In the genomic region with DNA sequence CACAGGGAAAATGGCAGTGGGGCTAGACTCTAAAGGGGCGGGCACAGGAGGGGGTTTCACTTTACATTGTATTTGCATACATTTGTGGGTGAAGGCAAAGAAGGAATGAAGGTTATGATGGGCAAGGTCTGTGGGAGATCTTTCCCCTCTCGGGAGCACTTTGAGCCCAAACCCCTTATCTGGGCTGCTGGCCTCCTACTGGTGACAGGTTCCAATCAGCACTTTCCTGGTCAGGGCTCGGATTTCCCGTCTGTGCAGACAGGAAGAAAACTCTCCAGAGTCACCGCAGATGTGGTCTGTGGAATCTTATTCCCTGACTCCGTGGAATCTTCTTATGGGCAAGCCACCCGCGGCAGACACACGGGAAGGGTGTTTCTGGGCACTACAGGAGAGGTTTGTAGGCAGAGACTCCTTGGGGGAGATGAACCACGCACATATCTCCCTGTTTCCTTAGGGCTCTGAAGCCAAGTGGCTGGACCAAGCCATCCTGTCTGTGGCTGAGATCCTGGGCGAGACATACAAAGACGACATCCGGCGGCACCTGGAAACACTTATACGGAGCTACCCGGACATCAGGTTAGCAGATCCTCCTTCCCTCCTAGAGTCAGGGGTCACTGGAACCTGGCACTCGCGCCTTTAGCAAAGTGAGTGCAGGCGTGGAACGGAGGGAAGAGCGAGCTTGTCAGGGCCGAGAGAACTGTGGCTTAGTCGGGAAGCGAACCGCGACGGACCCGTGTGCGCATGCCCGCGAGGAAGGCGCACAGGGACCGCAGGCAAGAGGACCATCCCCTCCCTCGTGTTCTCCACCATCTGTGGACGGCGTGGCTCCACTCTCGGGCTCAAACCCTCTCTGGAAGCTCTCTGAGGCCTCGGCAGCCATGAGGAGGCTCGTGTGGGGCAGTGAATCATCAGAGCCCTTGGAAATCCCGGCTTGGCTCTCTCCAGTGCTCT, we compare ENCODE assay signal across 8 mouse cellular contexts. TPM values are rescaled to one million over a fixed set of nuclear protein-coding genes. Genes with fewer than 3 reads are reported as not detected.
DNase-seq lines count a peak whose midpoint lies in the region; ATAC-seq and TF ChIP-seq lines count a peak whose summit lies in the region.

No protein-coding gene starts in this region.

- under 1% methylated on average over 38 of the region's 40 CpGs for WGBS in intestine, embryonic 14.5 days
- 3% methylated on average over 39 of the region's 40 CpGs for WGBS in lung, postnatal 0 days

- H3K9ac ChIP-seq in intestine, embryonic 14.5 days (ENCODE audit: low read length) = 0 out of 2 replicates have a peak overlapping the region, but pooled peaks have one; percentile 8
- no peak overlapping the region; the same call in 1 of the 2 replicates for H3K9ac ChIP-seq in lung, postnatal 0 days (replicated peaks; ENCODE audit: low read depth)

- H3K27ac ChIP-seq in layer of hippocampus, adult 2 months = peak overlapping the region; percentile 57; the same call in 1 of the 2 replicates
- no peak overlapping the region; the same call in 1 of the 2 replicates for H3K27ac ChIP-seq in intestine, embryonic 14.5 days (ENCODE audit: low read depth)
- no peak overlapping the region for H3K27ac ChIP-seq in lung, postnatal 0 days (ENCODE audit: low read length)

- no peak for TF ChIP-seq EP300 in lung, postnatal 0 days (IDR thresholded peaks at IDR 0.05)

- no peaks in the 10 kb centered on the region for H3K36me3 ChIP-seq in intestine, embryonic 14.5 days (ENCODE audit: control insufficient read depth, insufficient read depth, low read length)
- H3K36me3 ChIP-seq in lung, postnatal 0 days (ENCODE audit: insufficient read depth, low read length) = no peaks in the 10 kb centered on the region

- DNase-seq in layer of hippocampus, adult 2 months (ENCODE audit: low spot score in 2 of 2) = peak; percentile 29 to 32
- DNase-seq in layer of hippocampus, adult 9-11 months = no peak
- peak; percentile 67 for DNase-seq in adipocyte (ENCODE audit: low spot score)
- DNase-seq in gastrocnemius, postnatal 14 days = peak; percentile 70
- DNase-seq in intestine, embryonic 14.5 days (ENCODE audit: low spot score) = peak; percentile 83
- peak; percentile 72 for DNase-seq in lung, postnatal 0 days (ENCODE audit: low spot score)
- DNase-seq in right cerebral cortex, postnatal 10 days (ENCODE audit: low spot score in 2 of 2) = peak; percentile 58 to 61
- no peak for DNase-seq in frontal cortex, postnatal 25 days (ENCODE audit: low spot score in 2 of 2)

- no peak for ATAC-seq in intestine, embryonic 14.5 days (replicated peaks; ENCODE audit: low FRiP score, low TSS enrichment, low read depth)
- peak; percentile 41 for ATAC-seq in lung, postnatal 0 days

- TF ChIP-seq CTCF in layer of hippocampus, adult 2 months (conservative IDR thresholded peaks at IDR 0.05) = peak; percentile 32; the same call in 1 of the 2 replicates
- TF ChIP-seq CTCF in lung, postnatal 0 days (IDR thresholded peaks at IDR 0.05) = no peak

- intact Hi-C loops in gastrocnemius, postnatal 14 days (cut with DNase I; ENCODE audit: low total_unique reads) = loop anchor here (2.0 kb wide), 1 partner anchor 30 kb away; no protein-coding TSS in a partner anchor

- H3K4me2 ChIP-seq in intestine, embryonic 14.5 days (ENCODE audit: low read length) = peak overlapping the region; percentile 66
- H3K4me2 ChIP-seq in lung, postnatal 0 days (replicated peaks; ENCODE audit: low read depth, low read length) = peak overlapping the region; percentile 55

- peaks cover 25% of the 10 kb centered on the region for H3K4me1 ChIP-seq in intestine, embryonic 14.5 days (replicated peaks; ENCODE audit: control insufficient read depth, insufficient read depth, low read length)
- peaks cover 15% of the 10 kb centered on the region for H3K4me1 ChIP-seq in lung, postnatal 0 days (ENCODE audit: insufficient read depth, low read depth, low read length)

- no peaks in the 10 kb centered on the region for H3K9me3 ChIP-seq in intestine, embryonic 14.5 days (ENCODE audit: control insufficient read depth, low read length)
- no peaks in the 10 kb centered on the region for H3K9me3 ChIP-seq in lung, postnatal 0 days (ENCODE audit: low read length)

- peaks cover 67% of the 10 kb centered on the region for H3K27me3 ChIP-seq in intestine, embryonic 14.5 days (replicated peaks; ENCODE audit: control insufficient read depth, insufficient read depth, low read length)
- peaks cover 23% of the 10 kb centered on the region for H3K27me3 ChIP-seq in lung, postnatal 0 days (replicated peaks; ENCODE audit: insufficient read depth, low read length)

- peak overlapping the region; percentile 47 for H3K4me3 ChIP-seq in layer of hippocampus, adult 2 months
- H3K4me3 ChIP-seq in intestine, embryonic 14.5 days (ENCODE audit: low read depth, low read length) = peak overlapping the region; percentile 36
- peak overlapping the region; percentile 19 for H3K4me3 ChIP-seq in lung, postnatal 0 days (ENCODE audit: low read depth, low read length)

RNA-seq across cellular contexts. Expression of a gene that starts 12.4 kb away (rescaled TPM):
- 1 to 10 TPM; 4.5 to 6.3 TPM for total RNA-seq in layer of hippocampus, adult 2 months (2021)
- 10 to 100 TPM; 12.8 to 23.8 TPM for total RNA-seq in gastrocnemius, postnatal 14 days (2021)
- 8.5 and 10.2 TPM in 2 replicates for polyA plus RNA-seq in intestine, embryonic 14.5 days (2014; fragmentation: Nextera tagmentation; extraction: Ambion mirVana)
- 21.3 and 24.4 TPM in 2 replicates for polyA plus RNA-seq in lung, postnatal 0 days (2015; fragmentation: Nextera tagmentation; extraction: Ambion mirVana)

RNA-seq across cellular contexts. Expression of a gene that starts 13.0 kb away (rescaled TPM):
- under 1 TPM; 0.59 to 0.76 TPM for total RNA-seq in layer of hippocampus, adult 2 months (2021)
- 10 to 100 TPM; 22.7 to 46.6 TPM for total RNA-seq in gastrocnemius, postnatal 14 days (2021)
- 3.2 and 5.0 TPM in 2 replicates for polyA plus RNA-seq in intestine, embryonic 14.5 days (2014; fragmentation: Nextera tagmentation; extraction: Ambion mirVana)
- 17.0 and 26.3 TPM in 2 replicates for polyA plus RNA-seq in lung, postnatal 0 days (2015; fragmentation: Nextera tagmentation; extraction: Ambion mirVana)

RNA-seq across cellular contexts. Expression of a gene that starts 22.6 kb away (rescaled TPM):
- 1 to 10 TPM; 1.2 to 1.4 TPM for total RNA-seq in layer of hippocampus, adult 2 months (2021)
- total RNA-seq in gastrocnemius, postnatal 14 days (2021) = not detected
- 1.3 and 2.9 TPM in 2 replicates for polyA plus RNA-seq in intestine, embryonic 14.5 days (2014; fragmentation: Nextera tagmentation; extraction: Ambion mirVana)
- 0.37 and 1.1 TPM in 2 replicates for polyA plus RNA-seq in lung, postnatal 0 days (2015; fragmentation: Nextera tagmentation; extraction: Ambion mirVana)

RNA-seq across cellular contexts. Expression of a gene that starts 51.7 kb away (rescaled TPM):
- total RNA-seq in layer of hippocampus, adult 2 months (2021) = 100 to 1,000 TPM; 113 to 122 TPM
- 10 to 100 TPM; 32.2 to 34.1 TPM for total RNA-seq in gastrocnemius, postnatal 14 days (2021)
- 48.2 and 49.0 TPM in 2 replicates for polyA plus RNA-seq in intestine, embryonic 14.5 days (2014; fragmentation: Nextera tagmentation; extraction: Ambion mirVana)
- 29.0 and 32.5 TPM in 2 replicates for polyA plus RNA-seq in lung, postnatal 0 days (2015; fragmentation: Nextera tagmentation; extraction: Ambion mirVana)

RNA-seq across cellular contexts. Expression of a gene that starts 56.4 kb away (rescaled TPM):
- total RNA-seq in layer of hippocampus, adult 2 months (2021) = 1 to 10 TPM; 5.2 to 6.1 TPM
- 1 to 10 TPM; 1.7 to 3.4 TPM for total RNA-seq in gastrocnemius, postnatal 14 days (2021)
- polyA plus RNA-seq in intestine, embryonic 14.5 days (2014; fragmentation: Nextera tagmentation; extraction: Ambion mirVana) = 27.5 and 33.8 TPM in 2 replicates
- 1.9 and 2.7 TPM in 2 replicates for polyA plus RNA-seq in lung, postnatal 0 days (2015; fragmentation: Nextera tagmentation; extraction: Ambion mirVana)

Comparison
In these comparisons a context has a peak if more than half of its experiments do, and no peak if none do; other contexts are left out.
1. DNase-seq: peak in layer of hippocampus, adult 2 months (2 of 2), adipocyte (single experiment), gastrocnemius, postnatal 14 days (single experiment), intestine, embryonic 14.5 days (single experiment), lung, postnatal 0 days (single experiment) and right cerebral cortex, postnatal 10 days (2 of 2); none in layer of hippocampus, adult 9-11 months (single experiment) and frontal cortex, postnatal 25 days (0 of 2).
2. RNA of a gene that starts 13.0 kb away (total RNA-seq): 22.7 to 46.6 TPM in gastrocnemius, postnatal 14 days; 0.59 to 0.76 TPM in layer of hippocampus, adult 2 months; every median in the first group is over 10 times any median in the second.
3. Peak in every context shown above with its lines, with median percentiles within 50 percentile points of each other: H3K4me3 ChIP-seq.